Mouse (Mus musculus): ENCODE data around the gene Ddit4. TPM values are rescaled to one million over a fixed set of nuclear protein-coding genes. Genes with fewer than 3 reads are reported as not detected.
"Not testable (repeated sequence)": the region's sequence is repeated elsewhere in the genome, so short reads cannot be mapped to it uniquely, and the experiment has no call there.

Ddit4 gene
- polyA plus RNA-seq (2016; fragmentation: Nextera tagmentation; extraction: Ambion mirVana): 17.6 and 32.8 TPM in 2 replicates

- WGBS: under 1% methylated on average over 76 of the region's 76 CpGs
- Histone ChIP-seq H3K4me1 (peaks cover 58% of the 10 kb centered on the region), H3K4me3 (peak within 1 kb of the TSS; percentile 88), H3K27ac (peak within 1 kb of the TSS; percentile 97), H3K9me3 (no peaks in the 10 kb centered on the region), H3K27me3 (ENCODE audit: insufficient read depth, poor library complexity, severe bottlenecking) (peaks cover 7% of the 10 kb centered on the region), H3K36me3 (peaks cover 9% of the 10 kb centered on the region; the same call in 1 of the 2 replicates)
- peak; percentile 100 for DNase-seq (ENCODE audit: low spot score)
Measured at GRCm38 (mm10) chr10:59951211-59952151, at the start of gene Ddit4. TSS of gene Ddit4 (minus strand) at chr10:59951834.

DNA sequence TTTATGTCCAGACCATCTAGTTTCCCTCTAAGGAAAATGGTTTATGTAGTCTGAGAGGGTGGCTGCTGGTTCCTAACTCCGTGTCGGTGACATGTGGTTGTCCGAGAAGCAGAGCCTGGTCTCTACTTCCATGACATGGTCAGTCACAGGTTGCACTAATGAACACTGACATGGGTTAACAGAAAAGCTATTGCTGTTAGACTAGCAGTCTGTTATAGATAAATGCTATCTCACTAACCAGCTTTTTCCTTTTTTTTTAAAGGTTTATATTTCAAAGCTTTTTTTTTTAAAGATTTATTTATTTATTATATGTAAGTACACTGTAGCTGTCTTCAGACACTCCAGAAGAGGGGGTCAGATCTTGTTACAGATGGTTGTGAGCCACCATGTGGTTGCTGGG, 47.4 kb upstream of the Ddit4 start:
- no peak overlapping the region for H3K27ac ChIP-seq
- no peaks in the 10 kb centered on the region for H3K27me3 ChIP-seq (ENCODE audit: insufficient read depth, poor library complexity, severe bottlenecking)
- H3K36me3 ChIP-seq: peaks cover 30% of the 10 kb centered on the region
- DNase-seq (ENCODE audit: low spot score): no peak
- H3K4me1 ChIP-seq: peaks cover 12% of the 10 kb centered on the region
- H3K9me3 ChIP-seq: no peaks in the 10 kb centered on the region
- 86% methylated on average over 3 of the region's 3 CpGs for WGBS
- H3K4me3 ChIP-seq: no peak overlapping the region

- no peak for DNase-seq (ENCODE audit: low spot score)
- 18% methylated on average over 7 of the region's 7 CpGs for WGBS
- Histone ChIP-seq H3K4me1 (peaks cover 9% of the 10 kb centered on the region), H3K4me3 (no peak overlapping the region), H3K36me3 (peaks cover 34% of the 10 kb centered on the region), H3K27ac (no peak overlapping the region), H3K27me3 (ENCODE audit: insufficient read depth, poor library complexity, severe bottlenecking) (no peaks in the 10 kb centered on the region), H3K9me3 (no peaks in the 10 kb centered on the region)
Measured at GRCm38 (mm10) chr10:59997591-59997990, 46.0 kb upstream of the Ddit4 start.

DNA sequence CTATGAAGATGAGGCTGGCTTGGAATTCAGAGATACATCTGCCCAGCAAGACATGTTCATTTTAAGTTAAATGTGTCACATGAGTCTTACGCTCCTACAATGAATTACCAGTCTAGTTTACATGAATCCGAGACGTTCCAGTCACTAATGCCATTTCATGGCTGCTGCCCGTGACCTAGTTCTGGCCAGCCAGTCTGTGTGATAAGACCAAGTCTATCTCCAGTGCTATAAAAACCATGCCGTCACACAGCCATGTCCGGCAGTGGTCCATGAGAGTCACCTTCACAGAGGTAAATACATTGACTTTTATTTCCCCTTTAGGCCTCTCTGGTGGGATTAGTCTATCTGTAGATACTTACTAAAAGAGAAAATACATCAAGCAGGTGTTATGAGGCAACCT, 44.3 kb upstream of the Ddit4 start:
- H3K4me1 ChIP-seq: peaks cover 19% of the 10 kb centered on the region
- no peaks in the 10 kb centered on the region for H3K9me3 ChIP-seq
- peaks cover 37% of the 10 kb centered on the region for H3K36me3 ChIP-seq
- no peak for DNase-seq (ENCODE audit: low spot score)
- no peaks in the 10 kb centered on the region for H3K27me3 ChIP-seq (ENCODE audit: insufficient read depth, poor library complexity, severe bottlenecking)
- H3K4me3 ChIP-seq: no peak overlapping the region
- no peak overlapping the region for H3K27ac ChIP-seq
- WGBS: 91% methylated on average over 6 of the region's 6 CpGs

DNA sequence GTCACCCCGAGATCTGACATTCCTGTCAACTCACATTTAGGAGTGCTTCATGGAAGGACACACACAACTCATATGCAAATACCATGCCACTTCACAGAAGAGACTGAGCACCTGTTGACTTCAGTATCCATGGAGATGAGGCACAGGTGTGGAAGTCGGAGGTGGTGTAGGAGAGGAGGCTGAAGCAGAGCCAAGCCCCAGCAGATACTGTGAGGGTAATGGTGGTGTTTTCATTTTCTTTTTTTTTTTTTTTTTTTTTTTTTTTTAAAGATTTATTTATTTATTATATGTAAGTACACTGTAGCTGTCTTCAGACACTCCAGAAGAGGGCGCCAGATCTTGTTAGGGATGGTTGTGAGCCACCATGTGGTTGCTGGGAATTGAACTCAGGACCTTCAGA, 42.2 kb upstream of the Ddit4 start:
- H3K9me3 ChIP-seq; H3K27ac ChIP-seq; DNase-seq (ENCODE audit: low spot score); H3K4me3 ChIP-seq; H3K27me3 ChIP-seq (ENCODE audit: insufficient read depth, poor library complexity, severe bottlenecking): not testable (repeated sequence)
- Histone ChIP-seq H3K36me3 (peaks cover 50% of the 10 kb centered on the region), H3K4me1 (peaks cover 19% of the 10 kb centered on the region)
- WGBS: 89% methylated on average over 2 of the region's 3 CpGs

DNA sequence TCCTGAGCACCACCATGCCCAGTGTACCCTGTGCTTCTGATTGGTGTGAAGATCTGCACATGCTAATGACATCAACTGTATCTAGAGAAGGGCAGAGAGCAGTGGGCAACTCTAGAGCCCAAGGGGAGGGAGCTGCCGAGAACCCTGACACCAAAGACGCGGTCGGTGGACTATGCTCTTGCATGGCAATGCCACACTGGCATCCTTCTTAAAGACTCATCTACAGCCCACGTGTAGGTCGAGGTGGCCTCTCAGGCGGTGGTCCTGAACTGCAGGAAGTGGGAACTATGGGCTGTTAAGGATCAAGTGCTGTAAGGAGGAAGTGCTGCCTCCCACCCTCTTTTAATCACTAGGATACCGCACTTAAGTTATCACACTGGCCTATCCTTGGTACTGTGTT, 40.4 kb upstream of the Ddit4 start:
- peaks cover 6% of the 10 kb centered on the region; the same call in 1 of the 2 replicates for H3K27me3 ChIP-seq (ENCODE audit: insufficient read depth, poor library complexity, severe bottlenecking)
- no peak overlapping the region for H3K4me3 ChIP-seq
- WGBS: 69% methylated on average over 8 of the region's 8 CpGs
- H3K27ac ChIP-seq: no peak overlapping the region
- H3K4me1 ChIP-seq: peaks cover 19% of the 10 kb centered on the region
- no peak for DNase-seq (ENCODE audit: low spot score)
- peaks cover 68% of the 10 kb centered on the region for H3K36me3 ChIP-seq
- H3K9me3 ChIP-seq: no peaks in the 10 kb centered on the region

DNA sequence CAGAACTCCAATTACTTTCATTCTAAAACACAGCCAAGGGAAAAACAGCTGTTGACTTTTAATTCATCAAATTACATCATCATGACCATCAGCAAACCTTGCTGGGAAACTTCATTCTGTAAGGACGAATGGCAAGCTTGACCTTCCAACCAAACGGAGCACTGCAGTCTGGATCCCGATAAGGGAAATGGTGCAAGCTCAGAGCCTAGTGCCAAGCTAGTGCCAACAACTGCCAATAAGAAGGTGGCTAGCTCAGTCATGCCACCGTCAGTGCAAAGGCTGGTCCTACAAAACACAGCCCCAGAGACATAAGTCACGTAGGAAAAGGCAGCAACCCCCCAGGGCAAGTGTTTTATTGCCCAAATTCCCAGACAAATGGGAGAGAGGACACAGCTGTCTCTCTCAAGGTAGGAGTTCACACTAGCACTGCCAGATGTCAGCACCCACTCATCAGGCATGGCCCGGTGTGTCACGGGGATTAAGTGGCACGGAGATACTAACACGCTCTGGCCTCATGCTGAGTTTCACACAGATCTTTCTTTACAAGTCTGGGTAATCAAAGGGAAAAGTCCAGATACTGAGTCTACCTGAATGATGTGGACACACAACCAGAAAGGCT, 39.7 kb upstream of the Ddit4 start:
- WGBS: 60% methylated on average over 9 of the region's 9 CpGs

GRCm38 (mm10) chr10:59990393-59990792, 38.8 kb upstream of the Ddit4 start:
- Histone ChIP-seq H3K4me3 (no peak overlapping the region), H3K9me3 (no peaks in the 10 kb centered on the region), H3K27ac (no peak overlapping the region), H3K36me3 (peaks cover 69% of the 10 kb centered on the region), H3K27me3 (ENCODE audit: insufficient read depth, poor library complexity, severe bottlenecking) (peaks cover 6% of the 10 kb centered on the region; the same call in 1 of the 2 replicates), H3K4me1 (peaks cover 19% of the 10 kb centered on the region)
- WGBS: 95% methylated on average over 9 of the region's 9 CpGs
- DNase-seq (ENCODE audit: low spot score): no peak

More for the DNA sequence above, 39.7 kb upstream of the Ddit4 start:
- Histone ChIP-seq H3K9me3 (no peaks in the 10 kb centered on the region), H3K4me1 (peaks cover 19% of the 10 kb centered on the region), H3K27ac (no peak overlapping the region), H3K27me3 (ENCODE audit: insufficient read depth, poor library complexity, severe bottlenecking) (peaks cover 6% of the 10 kb centered on the region; the same call in 1 of the 2 replicates), H3K36me3 (peaks cover 70% of the 10 kb centered on the region), H3K4me3 (no peak overlapping the region)
- DNase-seq (ENCODE audit: low spot score): no peak

DNA sequence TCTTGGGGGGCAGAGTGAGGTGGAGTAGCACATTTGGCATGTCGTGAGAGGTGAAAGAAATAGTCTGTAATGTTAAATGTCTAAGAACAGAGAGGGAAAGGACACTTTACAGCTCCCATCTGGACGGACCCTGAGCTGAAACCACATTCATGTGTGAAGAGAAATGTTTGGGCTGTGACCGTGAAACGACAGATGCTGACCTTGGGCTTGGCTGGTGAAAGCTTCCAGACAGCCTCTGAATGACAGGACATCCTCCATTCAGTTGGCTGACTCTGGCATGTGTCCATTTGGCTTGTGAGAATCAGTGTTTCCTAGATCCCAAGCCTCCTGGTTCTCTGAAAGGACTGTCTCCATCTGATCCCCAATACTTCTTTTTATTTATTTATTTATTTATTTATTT, 36.4 kb upstream of the Ddit4 start:
- Histone ChIP-seq H3K4me1 (peaks cover 19% of the 10 kb centered on the region), H3K9me3 (no peaks in the 10 kb centered on the region), H3K36me3 (peaks cover 54% of the 10 kb centered on the region), H3K27me3 (ENCODE audit: insufficient read depth, poor library complexity, severe bottlenecking) (peaks cover 6% of the 10 kb centered on the region; the same call in 1 of the 2 replicates), H3K27ac (no peak overlapping the region), H3K4me3 (no peak overlapping the region)
- DNase-seq (ENCODE audit: low spot score): no peak
- WGBS: 76% methylated on average over 4 of the region's 4 CpGs

DNA sequence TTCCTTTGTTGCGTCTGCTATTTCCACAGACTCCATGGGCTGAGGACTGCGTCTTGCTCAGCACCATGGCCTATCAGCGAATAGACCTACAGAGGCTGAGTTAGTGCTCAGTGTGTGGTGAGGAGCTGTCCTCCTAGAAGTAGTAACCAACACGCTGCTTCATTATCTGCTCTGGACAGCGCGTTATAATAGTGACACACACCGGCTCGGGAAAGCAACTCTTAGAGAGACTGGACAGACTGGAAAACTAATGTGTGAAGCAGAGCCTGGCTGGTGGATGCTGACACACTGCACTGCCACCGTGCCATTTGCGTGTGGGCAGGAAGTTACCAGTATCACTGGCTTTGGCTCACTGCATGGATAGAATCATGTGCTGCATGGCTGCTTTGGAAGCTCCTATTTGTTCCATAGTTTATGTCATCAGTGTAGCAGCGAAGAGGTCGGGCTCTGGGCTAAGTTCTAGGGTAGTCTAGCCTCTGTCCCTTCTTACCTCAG, 30.8 kb upstream of the Ddit4 start:
- DNase-seq (ENCODE audit: low spot score): no peak
- no peak overlapping the region for H3K4me3 ChIP-seq
- H3K9me3 ChIP-seq: no peaks in the 10 kb centered on the region
- H3K27ac ChIP-seq: no peak overlapping the region; the same call in 1 of the 2 replicates
- H3K4me1 ChIP-seq: peaks cover 44% of the 10 kb centered on the region
- WGBS: 78% methylated on average over 12 of the region's 12 CpGs
- no peaks in the 10 kb centered on the region for H3K27me3 ChIP-seq (ENCODE audit: insufficient read depth, poor library complexity, severe bottlenecking)
- H3K36me3 ChIP-seq: peaks cover 17% of the 10 kb centered on the region

DNA sequence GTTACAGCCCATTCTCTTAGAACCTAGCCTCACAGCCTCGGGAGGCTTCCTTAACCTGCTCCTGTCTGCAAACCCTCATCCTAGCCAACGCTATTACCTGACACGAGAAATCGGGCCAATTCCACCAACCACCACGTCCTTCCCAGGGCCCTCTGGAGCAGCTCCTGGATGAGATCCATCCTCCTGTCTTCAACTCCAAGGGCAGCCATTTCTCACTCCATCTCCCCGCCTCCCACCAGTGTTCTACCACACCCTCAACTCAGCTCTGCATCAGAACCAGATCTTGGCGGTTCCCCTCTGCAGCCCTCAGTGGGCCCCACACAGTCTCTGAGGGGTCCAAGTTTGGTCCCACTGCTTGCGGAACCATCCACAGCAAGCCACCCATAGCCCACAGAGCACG, 30.2 kb upstream of the Ddit4 start:
- no peak for DNase-seq (ENCODE audit: low spot score)
- peaks cover 48% of the 10 kb centered on the region for H3K4me1 ChIP-seq
- WGBS: 76% methylated on average over 9 of the region's 9 CpGs
- H3K27ac ChIP-seq: 0 out of 2 replicates have a peak overlapping the region, but pooled peaks have one; percentile 24
- no peak overlapping the region for H3K4me3 ChIP-seq
- H3K27me3 ChIP-seq (ENCODE audit: insufficient read depth, poor library complexity, severe bottlenecking): no peaks in the 10 kb centered on the region
- no peaks in the 10 kb centered on the region for H3K9me3 ChIP-seq
- H3K36me3 ChIP-seq: peaks cover 11% of the 10 kb centered on the region

DNA sequence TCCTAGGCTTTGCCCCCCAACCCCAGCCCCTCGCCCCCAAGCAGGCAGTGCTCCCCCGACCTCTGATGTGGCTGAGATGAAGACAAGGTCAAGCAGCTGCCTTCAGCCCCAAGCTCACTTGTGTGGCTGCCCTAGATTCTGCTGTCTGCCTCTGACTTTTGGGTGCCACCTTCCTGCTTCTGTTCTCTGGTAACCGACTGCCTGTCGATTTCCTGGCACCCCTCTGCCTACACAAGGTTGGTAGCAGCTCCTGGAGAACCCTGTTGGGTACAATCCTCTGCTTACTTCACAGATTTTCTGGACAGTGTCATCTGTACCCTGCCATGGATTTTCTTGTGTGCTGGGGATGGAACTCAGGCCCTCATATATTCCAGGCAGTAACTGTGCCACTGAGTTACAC, 29.7 kb upstream of the Ddit4 start:
- H3K27ac ChIP-seq: peak overlapping the region; percentile 24
- 68% methylated on average over 4 of the region's 4 CpGs for WGBS

GRCm38 (mm10) chr10:59980815-59981244, 29.2 kb upstream of the Ddit4 start:
- DNase-seq (ENCODE audit: low spot score): no peak
- H3K4me1 ChIP-seq: peaks cover 52% of the 10 kb centered on the region
- no peaks in the 10 kb centered on the region for H3K9me3 ChIP-seq
- H3K27ac ChIP-seq: peak overlapping the region; percentile 24
- no peaks in the 10 kb centered on the region for H3K27me3 ChIP-seq (ENCODE audit: insufficient read depth, poor library complexity, severe bottlenecking)
- H3K36me3 ChIP-seq: peaks cover 4% of the 10 kb centered on the region
- H3K4me3 ChIP-seq: no peak overlapping the region
- 71% methylated on average over 6 of the region's 6 CpGs for WGBS

More for the DNA sequence above, 29.7 kb upstream of the Ddit4 start:
- no peak for DNase-seq (ENCODE audit: low spot score)
- H3K36me3 ChIP-seq: peaks cover 9% of the 10 kb centered on the region
- no peaks in the 10 kb centered on the region for H3K9me3 ChIP-seq
- peaks cover 52% of the 10 kb centered on the region for H3K4me1 ChIP-seq
- no peak overlapping the region for H3K4me3 ChIP-seq
- no peaks in the 10 kb centered on the region for H3K27me3 ChIP-seq (ENCODE audit: insufficient read depth, poor library complexity, severe bottlenecking)
